ENCODE assay signal across 8 mouse cellular contexts in genomic region chr1:38199669-38200635, GRCm38 (mm10).
DNase-seq lines count a peak whose midpoint lies in the region.

No protein-coding gene starts in this region.

- no peaks in the 10 kb centered on the region for H3K27me3 ChIP-seq in heart, embryonic 10.5 days (ENCODE audit: insufficient read depth, poor library complexity, severe bottlenecking)

- WGBS in heart, embryonic 10.5 days, result 65% methylated on average over 17 of the region's 17 CpGs

- no peaks in the 10 kb centered on the region for H3K9me3 ChIP-seq in heart, embryonic 10.5 days

- peaks cover 20% of the 10 kb centered on the region for H3K4me1 ChIP-seq in heart, embryonic 10.5 days

- no peak overlapping the region for H3K4me3 ChIP-seq in heart, embryonic 10.5 days

- peak overlapping the region; percentile 72 for H3K27ac ChIP-seq in heart, embryonic 10.5 days

- 0 out of 2 replicates have a peak, but pooled peaks cover 3% of the 10 kb centered on the region for H3K36me3 ChIP-seq in heart, embryonic 10.5 days

- DNase-seq in adrenal gland, postnatal 25 days, result peak; percentile 18
- DNase-seq in adrenal gland, postnatal 4 days (ENCODE audit: low spot score in 2 of 2), result no peak
- DNase-seq in cerebellum, adult 9-11 months, result peak; percentile 88
- no peak for DNase-seq in heart, embryonic 10.5 days (ENCODE audit: low spot score)
- peak; percentile 66 to 76 for DNase-seq in layer of hippocampus, postnatal 10 days (ENCODE audit: low spot score in 2 of 2)
- DNase-seq in right cerebral cortex, postnatal 4 days, result peak; percentile 47
- no peak for DNase-seq in ovary, postnatal 14 days (ENCODE audit: low spot score)
- DNase-seq in kidney, postnatal 10 days, result no peak

Comparison
In these comparisons a context has a peak if more than half of its experiments do, and no peak if none do; other contexts are left out.
1. DNase-seq: peak in adrenal gland, postnatal 25 days (single experiment), cerebellum, adult 9-11 months (single experiment), layer of hippocampus, postnatal 10 days (2 of 2) and right cerebral cortex, postnatal 4 days (single experiment); none in adrenal gland, postnatal 4 days (0 of 2), heart, embryonic 10.5 days (single experiment), ovary, postnatal 14 days (single experiment) and kidney, postnatal 10 days (single experiment).